Mouse (Mus musculus): Measurements from ENCODE around the gene Macrod2. TPM values are rescaled to one million over a fixed set of nuclear protein-coding genes. Genes with fewer than 3 reads are reported as not detected.
A peak's percentile ranks its signal among the peaks of the same experiment; 100 is the strongest.

Macrod2 gene
- polyA plus RNA-seq, 1 experiment from 2014 or later, result 62.2 TPM

- Histone ChIP-seq H3K9ac (no peak overlapping the region), H3K36me3 (replicated peaks; ENCODE audit: control insufficient read depth, insufficient read depth) (no peaks in the 10 kb centered on the region), H3K27ac (no peak overlapping the region), H3K4me2 (replicated peaks) (no peak overlapping the region), H3K4me3 (replicated peaks; ENCODE audit: low read length) (no peak overlapping the region), H3K27me3 (ENCODE audit: control insufficient read depth, insufficient read depth, low read length) (no peaks in the 10 kb centered on the region), H3K9me3 (ENCODE audit: control insufficient read depth, low read length) (no peaks in the 10 kb centered on the region), H3K4me1 (replicated peaks; ENCODE audit: control insufficient read depth, insufficient read depth, low read length) (no peaks in the 10 kb centered on the region)
- ATAC-seq (ENCODE audit: low FRiP score), result no peak
- DNase-seq (ENCODE audit: low spot score), result no peak
- 69% methylated on average over 4 of the region's 4 CpGs for WGBS
Observed at GRCm38 (mm10) chr2:141200481-141200880, 805.4 kb downstream of the Macrod2 start.

GRCm38 (mm10) chr2:141201303-141202014 is 806.4 kb downstream of the Macrod2 start:
- ATAC-seq (ENCODE audit: low FRiP score) (no peak), DNase-seq (ENCODE audit: low spot score) (no peak)
- Histone ChIP-seq H3K4me1 (replicated peaks; ENCODE audit: control insufficient read depth, insufficient read depth, low read length) (no peaks in the 10 kb centered on the region), H3K9ac (no peak overlapping the region), H3K4me3 (replicated peaks; ENCODE audit: low read length) (no peak overlapping the region), H3K36me3 (replicated peaks; ENCODE audit: control insufficient read depth, insufficient read depth) (no peaks in the 10 kb centered on the region), H3K9me3 (ENCODE audit: control insufficient read depth, low read length) (no peaks in the 10 kb centered on the region), H3K4me2 (replicated peaks) (no peak overlapping the region), H3K27ac (no peak overlapping the region), H3K27me3 (ENCODE audit: control insufficient read depth, insufficient read depth, low read length) (no peaks in the 10 kb centered on the region)
- 52% methylated on average over 2 of the region's 2 CpGs for WGBS

GRCm38 (mm10) chr2:141202015-141202364 is 806.9 kb downstream of the Macrod2 start:
- Histone ChIP-seq H3K36me3 (replicated peaks; ENCODE audit: control insufficient read depth, insufficient read depth) (no peaks in the 10 kb centered on the region), H3K27me3 (ENCODE audit: control insufficient read depth, insufficient read depth, low read length) (no peaks in the 10 kb centered on the region), H3K4me1 (replicated peaks; ENCODE audit: control insufficient read depth, insufficient read depth, low read length) (no peaks in the 10 kb centered on the region), H3K27ac (no peak overlapping the region), H3K4me3 (replicated peaks; ENCODE audit: low read length) (no peak overlapping the region), H3K9me3 (ENCODE audit: control insufficient read depth, low read length) (no peaks in the 10 kb centered on the region), H3K4me2 (replicated peaks) (no peak overlapping the region), H3K9ac (no peak overlapping the region)
- no peak for DNase-seq (ENCODE audit: low spot score)
- no peak for ATAC-seq (ENCODE audit: low FRiP score)
- 70% methylated on average over 1 of the region's 1 CpGs for WGBS

GRCm38 (mm10) chr2:141211346-141211745 is 816.2 kb downstream of the Macrod2 start:
- no peaks in the 10 kb centered on the region for H3K27me3 ChIP-seq (ENCODE audit: control insufficient read depth, insufficient read depth, low read length)
- H3K4me2 ChIP-seq (replicated peaks), result no peak overlapping the region
- 92% methylated on average over 5 of the region's 5 CpGs for WGBS
- H3K4me3 ChIP-seq (replicated peaks; ENCODE audit: low read length), result no peak overlapping the region
- ATAC-seq (ENCODE audit: low FRiP score) (no peak), DNase-seq (ENCODE audit: low spot score) (no peak)
- no peaks in the 10 kb centered on the region for H3K9me3 ChIP-seq (ENCODE audit: control insufficient read depth, low read length)
- no peaks in the 10 kb centered on the region for H3K36me3 ChIP-seq (replicated peaks; ENCODE audit: control insufficient read depth, insufficient read depth)
- no peak overlapping the region for H3K9ac ChIP-seq
- H3K27ac ChIP-seq, result no peak overlapping the region
- no peaks in the 10 kb centered on the region for H3K4me1 ChIP-seq (replicated peaks; ENCODE audit: control insufficient read depth, insufficient read depth, low read length)

GRCm38 (mm10) chr2:141212291-141212690 is 817.2 kb downstream of the Macrod2 start:
- no peak for DNase-seq (ENCODE audit: low spot score)
- Histone ChIP-seq H3K27me3 (ENCODE audit: control insufficient read depth, insufficient read depth, low read length) (no peaks in the 10 kb centered on the region), H3K4me2 (replicated peaks) (no peak overlapping the region), H3K9ac (no peak overlapping the region), H3K4me1 (replicated peaks; ENCODE audit: control insufficient read depth, insufficient read depth, low read length) (peaks cover under 1% of the 10 kb centered on the region; the same call in 1 of the 2 replicates), H3K9me3 (ENCODE audit: control insufficient read depth, low read length) (no peaks in the 10 kb centered on the region), H3K36me3 (replicated peaks; ENCODE audit: control insufficient read depth, insufficient read depth) (no peaks in the 10 kb centered on the region), H3K27ac (no peak overlapping the region), H3K4me3 (replicated peaks; ENCODE audit: low read length) (no peak overlapping the region)
- 89% methylated on average over 2 of the region's 2 CpGs for WGBS
- no peak for ATAC-seq (ENCODE audit: low FRiP score)

- Histone ChIP-seq H3K27me3 (ENCODE audit: control insufficient read depth, insufficient read depth, low read length) (no peaks in the 10 kb centered on the region), H3K4me1 (replicated peaks; ENCODE audit: control insufficient read depth, insufficient read depth, low read length) (peaks cover 7% of the 10 kb centered on the region; the same call in 1 of the 2 replicates), H3K27ac (no peak overlapping the region), H3K4me3 (replicated peaks; ENCODE audit: low read length) (no peak overlapping the region), H3K9ac (no peak overlapping the region), H3K9me3 (ENCODE audit: control insufficient read depth, low read length) (peaks cover 15% of the 10 kb centered on the region), H3K36me3 (replicated peaks; ENCODE audit: control insufficient read depth, insufficient read depth) (no peaks in the 10 kb centered on the region), H3K4me2 (replicated peaks) (no peak overlapping the region)
- peak; percentile 61 for DNase-seq (ENCODE audit: low spot score)
- WGBS, result 24% methylated on average over 2 of the region's 2 CpGs
- ATAC-seq (ENCODE audit: low FRiP score), result 0 out of 2 replicates have a peak, but pooled peaks have one; percentile 51
Observed at GRCm38 (mm10) chr2:141217490-141217889, 822.4 kb downstream of the Macrod2 start.

- 76% methylated on average over 3 of the region's 3 CpGs for WGBS
- Histone ChIP-seq H3K4me3 (replicated peaks; ENCODE audit: low read length) (no peak overlapping the region), H3K9ac (no peak overlapping the region), H3K9me3 (ENCODE audit: control insufficient read depth, low read length) (peaks cover 15% of the 10 kb centered on the region), H3K27ac (no peak overlapping the region), H3K27me3 (ENCODE audit: control insufficient read depth, insufficient read depth, low read length) (no peaks in the 10 kb centered on the region), H3K4me1 (replicated peaks; ENCODE audit: control insufficient read depth, insufficient read depth, low read length) (peaks cover 7% of the 10 kb centered on the region; the same call in 1 of the 2 replicates), H3K4me2 (replicated peaks) (no peak overlapping the region), H3K36me3 (replicated peaks; ENCODE audit: control insufficient read depth, insufficient read depth) (no peaks in the 10 kb centered on the region)
- ATAC-seq (ENCODE audit: low FRiP score), result no peak
- DNase-seq (ENCODE audit: low spot score), result no peak
Observed at GRCm38 (mm10) chr2:141217925-141218324, 822.8 kb downstream of the Macrod2 start.

- Histone ChIP-seq H3K9me3 (ENCODE audit: control insufficient read depth, low read length) (no peaks in the 10 kb centered on the region), H3K27me3 (ENCODE audit: control insufficient read depth, insufficient read depth, low read length) (no peaks in the 10 kb centered on the region), H3K27ac (no peak overlapping the region), H3K4me3 (replicated peaks; ENCODE audit: low read length) (no peak overlapping the region), H3K4me1 (replicated peaks; ENCODE audit: control insufficient read depth, insufficient read depth, low read length) (peaks cover 12% of the 10 kb centered on the region; the same call in 1 of the 2 replicates), H3K36me3 (replicated peaks; ENCODE audit: control insufficient read depth, insufficient read depth) (no peaks in the 10 kb centered on the region), H3K9ac (no peak overlapping the region), H3K4me2 (replicated peaks) (no peak overlapping the region)
- WGBS, result 97% methylated on average over 1 of the region's 1 CpGs
- DNase-seq (ENCODE audit: low spot score) (no peak), ATAC-seq (ENCODE audit: low FRiP score) (no peak)
Observed at GRCm38 (mm10) chr2:141228809-141229208, 833.7 kb downstream of the Macrod2 start.

GRCm38 (mm10) chr2:141229820-141230219 is 834.7 kb downstream of the Macrod2 start:
- no peaks in the 10 kb centered on the region for H3K9me3 ChIP-seq (ENCODE audit: control insufficient read depth, low read length)
- H3K4me1 ChIP-seq (replicated peaks; ENCODE audit: control insufficient read depth, insufficient read depth, low read length), result peaks cover 12% of the 10 kb centered on the region; the same call in 1 of the 2 replicates
- WGBS, result 57% methylated on average over 6 of the region's 6 CpGs
- no peak overlapping the region for H3K27ac ChIP-seq
- no peak overlapping the region for H3K9ac ChIP-seq
- DNase-seq (ENCODE audit: low spot score), result no peak
- no peak for ATAC-seq (ENCODE audit: low FRiP score)
- no peaks in the 10 kb centered on the region for H3K36me3 ChIP-seq (replicated peaks; ENCODE audit: control insufficient read depth, insufficient read depth)
- H3K27me3 ChIP-seq (ENCODE audit: control insufficient read depth, insufficient read depth, low read length), result no peaks in the 10 kb centered on the region
- H3K4me3 ChIP-seq (replicated peaks; ENCODE audit: low read length), result no peak overlapping the region
- H3K4me2 ChIP-seq (replicated peaks), result no peak overlapping the region
